Mouse (Mus musculus) kidney, postnatal 0 days (tissue): ENCODE measurements around the gene Mlxip. TPM values are rescaled to one million over a fixed set of nuclear protein-coding genes. Genes with fewer than 3 reads are reported as not detected.

ENCODE experiments used
- ATAC-seq: fragments of 200-750 bp; cut with Nextera tagmentation; replicated peaks from 2 replicates; pipeline ENCODE4 v1.8.0; 2017; ENCODE audit warnings: low read depth, moderate number of reproducible peaks, moderate TSS enrichment, moderate library complexity; ENCODE audit not compliant: low FRiP score
- DNase-seq: peaks from one replicate; pipeline ENCODE4 v3.0.0-alpha.2; 2016; ENCODE audit warnings: low spot score
- H3K27ac ChIP-seq: fragments of 300-500 bp; sonication (generic); 2 replicates; pipeline ENCODE4 v1.5.1; 2014; ENCODE audit warnings: mild to moderate bottlenecking
- H3K27me3 ChIP-seq: fragments of 300-500 bp; sonication (generic); 2 replicates; pipeline ENCODE4 v1.6.1; 2014; ENCODE audit warnings: low read length, mixed read lengths; ENCODE audit not compliant: insufficient read depth
- H3K36me3 ChIP-seq: fragments of 300-500 bp; sonication (generic); 2 replicates; pipeline ENCODE4 v1.6.1; 2014; ENCODE audit warnings: low read length, mixed read lengths; ENCODE audit not compliant: insufficient read depth
- H3K4me1 ChIP-seq: fragments of 300-500 bp; sonication (generic); replicated peaks from 2 replicates; pipeline ENCODE4 v1.6.1; 2014; ENCODE audit warnings: antibody characterized with exemption, low read length, mixed read lengths; ENCODE audit not compliant: insufficient read depth
- H3K4me2 ChIP-seq: fragments of 300-500 bp; sonication (generic); 2 replicates; pipeline ENCODE4 v1.6.1; 2014; ENCODE audit warnings: mild to moderate bottlenecking, low read length, moderate library complexity, mixed read lengths
- H3K4me3 ChIP-seq: fragments of 300-500 bp; sonication (generic); replicated peaks from 2 replicates; pipeline ENCODE4 v1.5.1; 2014; ENCODE audit warnings: low read depth, low read length
- H3K9ac ChIP-seq: fragments of 300-500 bp; sonication (generic); 2 replicates; pipeline ENCODE4 v1.6.1; 2014; ENCODE audit warnings: low read depth, low read length
- H3K9me3 ChIP-seq: fragments of 300-500 bp; sonication (generic); replicated peaks from 2 replicates; pipeline ENCODE4 v1.6.1; 2016; ENCODE audit warnings: low read length, inconsistent platforms, mixed read lengths
- CTCF ChIP-seq: IDR thresholded peaks from 2 replicates; pipeline ENCODE4 v1.5.1; 2016; ENCODE audit warnings: antibody characterized with exemption, low read depth, mild to moderate bottlenecking, moderate library complexity
- WGBS: fragments of 180-500 bp; shearing (Covaris S2); extraction: QIAGEN DNeasy Blood & Tissue Kit; methylation state at CpG from one replicate; pipeline ENCODE4 v1.1.7; 2014; 5-methylcytosine and 5-hydroxymethylcytosine counted together
- polyA plus RNA-seq: library from polyadenylated mRNA; unstranded; fragments of >200 nt; fragmentation: Nextera tagmentation; extraction: Ambion mirVana; gene quantifications from 2 replicates; pipeline ENCODE4 v1.2.1, GENCODE M21; 2015

The Mlxip gene
- polyA plus RNA-seq, 1 experiment from 2014 or later, result 14.9 TPM

GRCm38 (mm10) chr5:123436071-123436779 is 41.6 kb downstream of the Mlxip start:
- ATAC-seq, result no peak; the same call in 1 of the 2 replicates
- Histone ChIP-seq H3K27me3 (no peaks in the 10 kb centered on the region), H3K9me3 (no peaks in the 10 kb centered on the region), H3K36me3 (0 out of 2 replicates have a peak, but pooled peaks cover 3% of the 10 kb centered on the region), H3K4me2 (peak overlapping the region; percentile 2; the same call in 1 of the 2 replicates), H3K4me1 (peaks cover 19% of the 10 kb centered on the region), H3K27ac (peak overlapping the region; percentile 8; the same call in 1 of the 2 replicates), H3K9ac (no peak overlapping the region), H3K4me3 (no peak overlapping the region)
- peak; percentile 56 for TF ChIP-seq CTCF
- WGBS, result 35% methylated on average over 8 of the region's 8 CpGs
- DNase-seq, result peak; percentile 75

GRCm38 (mm10) chr5:123436780-123437175 is 42.2 kb downstream of the Mlxip start:
- no peak overlapping the region for H3K4me2 ChIP-seq
- no peaks in the 10 kb centered on the region for H3K27me3 ChIP-seq
- no peaks in the 10 kb centered on the region for H3K9me3 ChIP-seq
- ATAC-seq (no peak), DNase-seq (peak; percentile 73)
- WGBS, result 42% methylated on average over 4 of the region's 4 CpGs
- no peak overlapping the region for H3K9ac ChIP-seq
- H3K36me3 ChIP-seq, result peaks cover 6% of the 10 kb centered on the region; the same call in 1 of the 2 replicates
- no peak overlapping the region for H3K27ac ChIP-seq
- no peak overlapping the region for H3K4me3 ChIP-seq
- TF ChIP-seq CTCF, result peak; percentile 87
- H3K4me1 ChIP-seq, result peaks cover 16% of the 10 kb centered on the region

GRCm38 (mm10) chr5:123438381-123438780 is 43.8 kb downstream of the Mlxip start:
- H3K9ac ChIP-seq, result no peak overlapping the region
- WGBS, result 86% methylated on average over 3 of the region's 3 CpGs
- no peak for DNase-seq

GRCm38 (mm10) chr5:123439312-123439711 is 44.7 kb downstream of the Mlxip start:
- Histone ChIP-seq H3K27ac (no peak overlapping the region), H3K27me3 (no peaks in the 10 kb centered on the region), H3K36me3 (peaks cover 22% of the 10 kb centered on the region; the same call in 1 of the 2 replicates), H3K9ac (no peak overlapping the region), H3K4me3 (no peak overlapping the region), H3K9me3 (no peaks in the 10 kb centered on the region), H3K4me1 (peaks cover 8% of the 10 kb centered on the region; the same call in 1 of the 2 replicates), H3K4me2 (no peak overlapping the region)
- no peak for DNase-seq
- WGBS, result 100% methylated on average over 1 of the region's 1 CpGs
- no peak for ATAC-seq
- TF ChIP-seq CTCF, result no peak

More at GRCm38 (mm10) chr5:123438381-123438780, 43.8 kb downstream of the Mlxip start:
- Histone ChIP-seq H3K36me3 (peaks cover 21% of the 10 kb centered on the region; the same call in 1 of the 2 replicates), H3K27ac (no peak overlapping the region), H3K27me3 (no peaks in the 10 kb centered on the region), H3K4me1 (peaks cover 10% of the 10 kb centered on the region; the same call in 1 of the 2 replicates), H3K9me3 (no peaks in the 10 kb centered on the region), H3K4me3 (no peak overlapping the region), H3K4me2 (no peak overlapping the region)
- no peak for ATAC-seq
- TF ChIP-seq CTCF, result no peak

GRCm38 (mm10) chr5:123439941-123440340 is 45.3 kb downstream of the Mlxip start:
- peak; percentile 50; the same call in 1 of the 2 replicates for TF ChIP-seq CTCF
- 86% methylated on average over 4 of the region's 4 CpGs for WGBS
- 0 out of 2 replicates have a peak, but pooled peaks cover 5% of the 10 kb centered on the region for H3K4me1 ChIP-seq
- H3K4me2 ChIP-seq, result no peak overlapping the region
- H3K27me3 ChIP-seq, result no peaks in the 10 kb centered on the region
- H3K27ac ChIP-seq, result no peak overlapping the region
- H3K36me3 ChIP-seq, result peaks cover 24% of the 10 kb centered on the region; the same call in 1 of the 2 replicates
- no peak overlapping the region for H3K9ac ChIP-seq
- no peak for ATAC-seq
- DNase-seq, result no peak
- H3K4me3 ChIP-seq, result no peak overlapping the region
- no peaks in the 10 kb centered on the region for H3K9me3 ChIP-seq

- ATAC-seq (no peak), DNase-seq (no peak)
Measured at GRCm38 (mm10) chr5:123440664-123441063, 46.1 kb downstream of the Mlxip start.

More at GRCm38 (mm10) chr5:123440664-123441063, 46.1 kb downstream of the Mlxip start:
- H3K9ac ChIP-seq, result no peak overlapping the region
- 59% methylated on average over 4 of the region's 4 CpGs for WGBS
- no peak overlapping the region for H3K27ac ChIP-seq
- no peak overlapping the region for H3K4me3 ChIP-seq
- peak; percentile 35; the same call in 1 of the 2 replicates for TF ChIP-seq CTCF
- H3K27me3 ChIP-seq, result no peaks in the 10 kb centered on the region
- no peaks in the 10 kb centered on the region for H3K9me3 ChIP-seq
- H3K4me2 ChIP-seq, result no peak overlapping the region
- peaks cover 28% of the 10 kb centered on the region; the same call in 1 of the 2 replicates for H3K36me3 ChIP-seq
- 0 out of 2 replicates have a peak, but pooled peaks cover 5% of the 10 kb centered on the region for H3K4me1 ChIP-seq
